9 mouse cellular contexts compared by ENCODE assay signal in the genomic region with DNA sequence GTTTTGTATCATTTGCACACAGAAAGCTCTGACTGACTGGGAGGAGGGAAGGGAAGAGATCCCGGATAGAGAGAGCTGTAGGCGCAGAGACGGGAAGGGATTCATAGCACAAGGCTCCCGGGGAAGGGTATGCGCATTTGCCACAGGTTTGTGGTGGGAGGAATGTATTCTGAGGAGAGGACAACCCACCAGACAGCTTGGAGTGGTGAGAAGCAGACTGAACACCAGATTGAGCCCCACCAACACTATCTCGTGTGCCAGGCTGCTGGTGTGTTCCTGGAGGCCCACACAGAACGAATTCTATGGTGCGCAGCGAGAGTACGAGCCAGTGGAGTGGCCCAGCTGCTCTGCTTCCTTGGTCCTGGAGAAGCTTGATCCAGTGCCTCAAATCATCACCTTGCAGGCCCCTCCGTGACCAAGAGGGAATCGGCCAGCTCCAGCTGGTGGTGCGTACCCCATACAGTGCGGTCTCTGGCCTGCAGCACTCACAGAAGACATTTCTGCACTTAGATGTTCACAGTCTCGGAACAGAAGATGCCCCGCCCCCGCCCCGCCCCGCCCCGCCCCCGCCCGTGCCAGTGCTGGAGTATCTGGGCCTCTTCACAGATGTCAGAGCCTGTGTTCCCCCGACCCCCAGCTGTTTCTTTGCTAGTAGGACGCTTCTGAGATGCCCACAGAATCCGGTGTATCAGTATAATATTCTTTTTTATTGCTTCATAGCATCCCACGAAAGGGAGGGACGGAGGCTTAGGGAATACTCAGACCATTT.
A peak's percentile ranks its signal among the peaks of the same experiment; 100 is the strongest.
DNase-seq lines count a peak whose midpoint lies in the region; ATAC-seq and TF ChIP-seq lines count a peak whose summit lies in the region.
"Had no signal": no experiment of that assay in that cellular context is flagged by ENCODE, and none has a peak within 500 bp of the region (broad histone marks: within the 10 kb centered on the region; RNA-seq: fewer than 3 reads in every experiment).

No protein-coding gene starts in this region.

- TF ChIP-seq CTCF in midbrain, postnatal 0 days (IDR thresholded peaks at IDR 0.05): no peak

- H3K4me3 ChIP-seq in neural tube, embryonic 12.5 days: no peak overlapping the region
- no peak overlapping the region for H3K4me3 ChIP-seq in neural tube, embryonic 15.5 days (replicated peaks)
- no peak overlapping the region for H3K4me3 ChIP-seq in stomach, embryonic 16.5 days (replicated peaks; ENCODE audit: low read length)
- H3K4me3 ChIP-seq in midbrain, postnatal 0 days (ENCODE audit: low read depth, low read length): no peak overlapping the region
- H3K4me3 ChIP-seq: megakaryocyte, embryonic 14.5 days had no signal

- peak overlapping the region; percentile 34 for H3K4me2 ChIP-seq in neural tube, embryonic 12.5 days (replicated peaks)
- H3K4me2 ChIP-seq in neural tube, embryonic 15.5 days: no peak overlapping the region
- H3K4me2 ChIP-seq in stomach, embryonic 16.5 days (ENCODE audit: low read depth, low read length): no peak overlapping the region
- H3K4me2 ChIP-seq in midbrain, postnatal 0 days (ENCODE audit: low read depth, low read length, poor library complexity, severe bottlenecking): no peak overlapping the region

- no peaks in the 10 kb centered on the region for H3K9me3 ChIP-seq in neural tube, embryonic 12.5 days
- H3K9me3 ChIP-seq in neural tube, embryonic 15.5 days (replicated peaks): no peaks in the 10 kb centered on the region
- no peaks in the 10 kb centered on the region for H3K9me3 ChIP-seq in stomach, embryonic 16.5 days (replicated peaks; ENCODE audit: control insufficient read depth, low read length)
- H3K9me3 ChIP-seq in midbrain, postnatal 0 days (ENCODE audit: low read length): no peaks in the 10 kb centered on the region
- H3K9me3 ChIP-seq: megakaryocyte, embryonic 14.5 days had no signal

- H3K27ac ChIP-seq in neural tube, embryonic 12.5 days: no peak overlapping the region
- no peak overlapping the region for H3K27ac ChIP-seq in neural tube, embryonic 15.5 days (replicated peaks)
- peak overlapping the region; percentile 60 for H3K27ac ChIP-seq in stomach, embryonic 16.5 days (ENCODE audit: low read length)
- H3K27ac ChIP-seq in midbrain, postnatal 0 days (ENCODE audit: low read depth, low read length): no peak overlapping the region

- WGBS in neural tube, embryonic 12.5 days: 31% methylated on average over 27 of the region's 27 CpGs
- 33% methylated on average over 27 of the region's 27 CpGs for WGBS in neural tube, embryonic 15.5 days
- 37% methylated on average over 27 of the region's 27 CpGs for WGBS in stomach, embryonic 16.5 days
- 34% methylated on average over 27 of the region's 27 CpGs for WGBS in midbrain, postnatal 0 days

- H3K27me3 ChIP-seq in neural tube, embryonic 12.5 days (replicated peaks): no peaks in the 10 kb centered on the region
- H3K27me3 ChIP-seq in neural tube, embryonic 15.5 days (replicated peaks): no peaks in the 10 kb centered on the region
- H3K27me3 ChIP-seq in stomach, embryonic 16.5 days (ENCODE audit: control insufficient read depth, insufficient read depth, low read length): no peaks in the 10 kb centered on the region
- H3K27me3 ChIP-seq in midbrain, postnatal 0 days (ENCODE audit: insufficient read depth, low read length): no peaks in the 10 kb centered on the region

- H3K4me1 ChIP-seq in neural tube, embryonic 12.5 days: peaks cover 19% of the 10 kb centered on the region
- peaks cover 20% of the 10 kb centered on the region for H3K4me1 ChIP-seq in neural tube, embryonic 15.5 days
- H3K4me1 ChIP-seq in stomach, embryonic 16.5 days (ENCODE audit: control insufficient read depth, insufficient read depth, low read length): peaks cover 32% of the 10 kb centered on the region
- H3K4me1 ChIP-seq in midbrain, postnatal 0 days (ENCODE audit: insufficient read depth, low read length): 0 out of 2 replicates have a peak, but pooled peaks cover 2% of the 10 kb centered on the region

- no peak overlapping the region for H3K9ac ChIP-seq in neural tube, embryonic 12.5 days
- H3K9ac ChIP-seq in neural tube, embryonic 15.5 days (replicated peaks): no peak overlapping the region
- H3K9ac ChIP-seq in stomach, embryonic 16.5 days (ENCODE audit: low read length): peak overlapping the region; percentile 16; the same call in 1 of the 2 replicates
- no peak overlapping the region for H3K9ac ChIP-seq in midbrain, postnatal 0 days (replicated peaks; ENCODE audit: low read length, poor library complexity, severe bottlenecking)

- no peaks in the 10 kb centered on the region for H3K36me3 ChIP-seq in neural tube, embryonic 12.5 days
- H3K36me3 ChIP-seq in neural tube, embryonic 15.5 days: no peaks in the 10 kb centered on the region
- no peaks in the 10 kb centered on the region for H3K36me3 ChIP-seq in stomach, embryonic 16.5 days (ENCODE audit: control insufficient read depth, insufficient read depth, low read length)
- no peaks in the 10 kb centered on the region for H3K36me3 ChIP-seq in midbrain, postnatal 0 days (ENCODE audit: insufficient read depth, low read length)

- DNase-seq in frontal cortex, adult 2 months (ENCODE audit: extremely low spot score in 1 of 2, low spot score in 1 of 2): peak; percentile 84 to 86
- DNase-seq in left cerebral cortex, postnatal 25 days (ENCODE audit: low spot score in 2 of 2): peak; percentile 81 to 97
- DNase-seq in spleen, postnatal 10 days (ENCODE audit: low spot score in 2 of 2): no peak
- no peak for DNase-seq in midbrain, postnatal 0 days (ENCODE audit: low spot score)
- DNase-seq in spleen, postnatal 14 days (ENCODE audit: low spot score in 2 of 2): no peak

- intact Hi-C loops in left cerebral cortex, postnatal 25 days (cut with DNase I): loop anchor here (2.0 kb wide), 1 partner anchor 92 kb away; no protein-coding TSS in a partner anchor

- ATAC-seq in neural tube, embryonic 12.5 days (ENCODE audit: low FRiP score, low read depth): no peak
- ATAC-seq in neural tube, embryonic 15.5 days (ENCODE audit: low FRiP score): no peak
- no peak for ATAC-seq in stomach, embryonic 16.5 days (ENCODE audit: insufficient read depth, low FRiP score)
- no peak for ATAC-seq in midbrain, postnatal 0 days (ENCODE audit: low FRiP score)

Comparison
In these comparisons a context has a peak if more than half of its experiments do, and no peak if none do; other contexts are left out.
1. DNase-seq: peak in frontal cortex, adult 2 months (2 of 2) and left cerebral cortex, postnatal 25 days (2 of 2); none in spleen, postnatal 10 days (0 of 2), midbrain, postnatal 0 days (single experiment) and spleen, postnatal 14 days (0 of 2).